Mouse (Mus musculus) intestine, embryonic 14.5 days (tissue): ENCODE results near the gene Ctse. TPM values are rescaled to one million over a fixed set of nuclear protein-coding genes. Genes with fewer than 3 reads are reported as not detected.

Experiments used
- ATAC-seq: fragments of 200-750 bp; cut with Nextera tagmentation; replicated peaks from 2 replicates; pipeline ENCODE4 v1.8.0; 2017; ENCODE audit warnings: low read depth, moderate number of reproducible peaks, moderate TSS enrichment, moderate library complexity; ENCODE audit not compliant: low FRiP score, low TSS enrichment
- DNase-seq: peaks from one replicate; pipeline ENCODE4 v3.0.0-alpha.2; 2018; ENCODE audit warnings: low spot score
- H3K27ac ChIP-seq: fragments of 300-500 bp; sonication (generic); 2 replicates; pipeline ENCODE4 v1.5.1; 2014; ENCODE audit warnings: low read depth, mild to moderate bottlenecking, control low read depth
- H3K27me3 ChIP-seq: fragments of 300-500 bp; sonication (generic); replicated peaks from 2 replicates; pipeline ENCODE4 v1.6.1; 2014; ENCODE audit warnings: low read length, control low read depth; ENCODE audit not compliant: control insufficient read depth, insufficient read depth
- H3K36me3 ChIP-seq: fragments of 300-500 bp; sonication (generic); 2 replicates; pipeline ENCODE4 v1.6.1; 2014; ENCODE audit warnings: low read length, control low read depth; ENCODE audit not compliant: control insufficient read depth, insufficient read depth
- H3K4me1 ChIP-seq: fragments of 300-500 bp; sonication (generic); replicated peaks from 2 replicates; pipeline ENCODE4 v1.6.1; 2014; ENCODE audit warnings: low read length, control low read depth, mixed read lengths; ENCODE audit not compliant: control insufficient read depth, insufficient read depth
- H3K4me2 ChIP-seq: fragments of 300-500 bp; sonication (generic); 2 replicates; pipeline ENCODE4 v1.6.1; 2014; ENCODE audit warnings: low read length
- H3K4me3 ChIP-seq: fragments of 300-500 bp; sonication (generic); 2 replicates; pipeline ENCODE4 v1.5.1; 2014; ENCODE audit warnings: low read depth, low read length, control low read depth, mixed read lengths
- H3K9ac ChIP-seq: fragments of 300-500 bp; sonication (generic); 2 replicates; pipeline ENCODE4 v1.6.1; 2014; ENCODE audit warnings: mild to moderate bottlenecking, low read length
- H3K9me3 ChIP-seq: fragments of 300-500 bp; sonication (generic); 2 replicates; pipeline ENCODE4 v1.6.1; 2016; ENCODE audit warnings: low read length, control low read depth; ENCODE audit not compliant: control insufficient read depth
- WGBS: fragments of 180-500 bp; shearing (Covaris S2); extraction: QIAGEN DNeasy Blood & Tissue Kit; methylation state at CpG from one replicate; pipeline ENCODE4 v1.1.7; 2014; 5-methylcytosine and 5-hydroxymethylcytosine counted together
- polyA plus RNA-seq: library from polyadenylated mRNA; unstranded; fragments of >200 nt; fragmentation: Nextera tagmentation; extraction: Ambion mirVana; gene quantifications from 2 replicates; pipeline ENCODE4 v1.2.1, GENCODE M21; 2014

Gene Ctse
- polyA plus RNA-seq, 1 experiment from 2014 or later: 1.0 TPM

DNA sequence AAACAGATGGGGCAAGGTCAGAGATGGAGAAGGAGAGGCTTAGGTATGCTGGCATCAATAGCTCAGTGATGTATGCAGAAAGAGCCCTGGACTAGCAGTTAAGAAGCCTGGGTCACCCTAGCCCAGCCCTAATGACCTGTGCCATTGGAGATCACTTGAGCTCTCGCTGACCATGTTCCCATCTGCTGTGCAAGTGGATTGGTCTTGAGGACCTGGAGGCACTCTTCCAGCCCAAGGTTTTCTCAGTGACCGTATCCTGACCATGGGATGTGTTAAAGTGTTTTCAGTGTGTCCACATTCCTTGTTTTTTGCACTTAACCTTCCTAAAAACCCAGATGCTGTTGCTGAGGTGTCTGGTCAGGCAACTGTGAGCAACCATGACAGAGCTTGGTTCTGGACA is 22.2 kb downstream of the Ctse start:
- H3K4me1 ChIP-seq: no peaks in the 10 kb centered on the region; the same call in 1 of the 2 replicates
- DNase-seq: no peak
- H3K27me3 ChIP-seq: no peaks in the 10 kb centered on the region
- ATAC-seq: no peak
- H3K27ac ChIP-seq: no peak overlapping the region
- no peaks in the 10 kb centered on the region for H3K36me3 ChIP-seq
- H3K9me3 ChIP-seq: no peaks in the 10 kb centered on the region
- H3K4me3 ChIP-seq: no peak overlapping the region
- no peak overlapping the region for H3K9ac ChIP-seq
- no peak overlapping the region for H3K4me2 ChIP-seq
- 84% methylated on average over 2 of the region's 2 CpGs for WGBS

DNA sequence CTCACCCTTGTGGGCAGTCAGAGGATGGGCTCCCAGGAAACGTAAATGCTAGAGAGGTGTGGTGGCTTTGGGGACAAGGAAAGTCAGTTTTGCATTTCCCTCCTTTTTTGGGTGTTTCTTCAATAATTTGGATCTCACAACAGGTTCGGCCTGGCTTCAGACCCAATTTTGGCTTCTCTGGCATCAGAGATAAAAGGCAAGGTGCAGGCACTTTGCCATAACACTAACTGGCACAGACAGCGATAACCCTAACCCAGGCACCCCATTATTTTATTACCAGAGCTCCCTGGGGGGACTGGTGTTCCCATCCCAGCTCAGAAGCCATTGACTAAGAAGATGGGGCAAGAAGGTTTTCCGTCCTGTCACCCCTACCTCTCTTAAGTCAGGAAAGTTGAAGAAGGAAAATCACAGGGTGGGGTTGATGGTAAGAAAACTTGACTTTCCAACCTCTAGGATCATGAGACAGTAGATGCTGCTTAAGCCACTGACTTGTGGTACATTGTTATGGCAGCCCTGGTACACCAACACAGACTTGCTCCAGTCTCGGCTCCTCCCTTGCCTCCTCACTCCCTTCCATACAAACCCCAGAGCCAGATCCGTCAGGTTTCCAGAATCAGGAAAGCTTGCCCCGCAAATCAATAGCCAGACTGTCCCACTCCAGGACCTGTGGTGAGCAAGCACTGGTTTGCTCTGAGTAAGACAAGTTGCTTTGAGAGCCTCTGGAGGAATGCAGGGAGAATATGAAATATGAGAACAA is 22.8 kb downstream of the Ctse start:
- Histone ChIP-seq H3K9me3 (no peaks in the 10 kb centered on the region), H3K4me2 (no peak overlapping the region), H3K27ac (no peak overlapping the region), H3K36me3 (no peaks in the 10 kb centered on the region), H3K4me1 (no peaks in the 10 kb centered on the region; the same call in 1 of the 2 replicates), H3K9ac (no peak overlapping the region), H3K4me3 (no peak overlapping the region), H3K27me3 (no peaks in the 10 kb centered on the region)
- no peak for DNase-seq
- 75% methylated on average over 7 of the region's 7 CpGs for WGBS
- ATAC-seq: no peak

DNA sequence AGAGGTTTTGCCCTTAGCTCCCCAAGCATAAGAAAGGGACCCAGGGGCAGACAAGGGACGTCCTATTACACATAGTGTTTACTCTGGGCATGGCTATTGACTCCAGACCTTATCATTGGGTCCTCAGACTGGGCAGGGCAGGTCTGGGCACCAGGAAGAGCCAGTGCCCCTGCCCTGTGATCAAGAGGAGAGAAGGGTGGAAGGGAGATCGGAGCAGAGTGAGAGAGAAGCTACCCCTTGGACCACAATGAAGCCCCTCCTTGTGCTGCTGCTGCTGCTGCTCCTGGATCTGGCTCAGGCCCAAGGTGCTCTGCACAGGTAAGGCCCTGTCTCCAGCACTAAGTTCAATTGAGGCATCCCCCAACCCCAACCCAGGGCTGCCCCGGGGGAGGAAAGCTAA is 23.6 kb downstream of the Ctse start:
- H3K9me3 ChIP-seq: no peaks in the 10 kb centered on the region
- no peak overlapping the region for H3K4me2 ChIP-seq
- 58% methylated on average over 3 of the region's 3 CpGs for WGBS
- H3K27ac ChIP-seq: no peak overlapping the region
- H3K4me3 ChIP-seq: no peak overlapping the region
- ATAC-seq: no peak
- no peaks in the 10 kb centered on the region; the same call in 1 of the 2 replicates for H3K4me1 ChIP-seq
- no peak overlapping the region for H3K9ac ChIP-seq
- H3K27me3 ChIP-seq: no peaks in the 10 kb centered on the region
- no peak for DNase-seq
- no peaks in the 10 kb centered on the region for H3K36me3 ChIP-seq

DNA sequence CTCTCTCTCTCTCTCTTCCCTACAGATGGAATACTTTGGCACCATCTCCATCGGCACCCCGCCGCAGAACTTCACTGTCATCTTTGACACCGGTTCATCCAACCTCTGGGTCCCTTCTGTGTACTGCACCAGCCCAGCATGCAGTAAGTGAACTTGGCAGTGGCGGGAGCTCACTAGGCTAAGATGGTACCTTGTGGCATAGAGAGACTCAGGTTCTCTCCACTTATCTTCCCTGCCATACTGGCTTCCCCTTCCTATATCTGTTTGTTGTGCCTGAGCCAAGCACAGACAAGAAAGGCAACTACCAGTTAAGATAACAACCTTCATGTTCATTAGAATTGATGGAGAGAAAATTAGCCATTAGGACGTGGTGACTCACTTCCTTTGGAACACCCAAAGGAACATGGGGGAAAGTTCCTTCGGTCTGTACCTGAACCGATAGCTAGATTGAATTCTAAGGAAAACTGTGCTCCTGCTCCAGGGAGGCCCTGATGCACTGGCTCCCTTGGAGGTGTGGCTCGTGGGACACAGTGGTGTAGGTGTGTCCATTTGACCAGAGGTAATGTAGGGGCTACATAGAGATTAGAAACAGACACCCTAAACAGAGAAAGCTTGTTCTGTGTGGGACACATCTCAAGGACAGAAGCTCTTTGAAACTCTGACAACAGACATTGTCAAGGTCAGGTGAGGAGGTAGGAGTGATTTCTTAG is 25.3 kb downstream of the Ctse start:
- 86% methylated on average over 9 of the region's 9 CpGs for WGBS

DNA sequence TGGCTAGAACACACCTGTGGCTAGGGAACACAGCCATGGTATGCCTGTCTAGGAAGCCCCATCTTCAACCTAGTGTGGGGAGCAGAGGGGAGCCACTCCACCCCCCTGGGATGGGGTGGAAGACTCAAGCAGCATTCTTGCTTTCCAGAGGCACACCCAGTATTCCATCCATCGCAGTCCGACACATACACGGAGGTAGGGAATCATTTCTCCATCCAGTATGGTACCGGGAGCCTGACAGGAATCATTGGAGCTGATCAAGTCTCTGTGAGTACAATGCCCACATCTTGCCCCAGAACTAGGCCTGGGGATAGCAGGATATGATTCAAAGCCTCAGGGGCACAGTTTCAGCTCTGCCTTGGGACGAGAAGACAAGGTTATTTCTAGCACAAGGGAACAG is 26.0 kb downstream of the Ctse start:
- Histone ChIP-seq H3K9ac (no peak overlapping the region), H3K4me2 (no peak overlapping the region), H3K4me1 (no peaks in the 10 kb centered on the region), H3K9me3 (no peaks in the 10 kb centered on the region), H3K4me3 (no peak overlapping the region), H3K27me3 (no peaks in the 10 kb centered on the region), H3K36me3 (no peaks in the 10 kb centered on the region), H3K27ac (no peak overlapping the region)
- no peak for ATAC-seq
- WGBS: 85% methylated on average over 5 of the region's 5 CpGs
- DNase-seq: no peak

More for the DNA sequence above, 25.3 kb downstream of the Ctse start:
- no peaks in the 10 kb centered on the region for H3K4me1 ChIP-seq
- no peak overlapping the region for H3K27ac ChIP-seq
- no peak overlapping the region for H3K9ac ChIP-seq
- no peaks in the 10 kb centered on the region for H3K36me3 ChIP-seq
- no peaks in the 10 kb centered on the region for H3K9me3 ChIP-seq
- no peak overlapping the region for H3K4me3 ChIP-seq
- ATAC-seq (no peak), DNase-seq (no peak)
- no peak overlapping the region for H3K4me2 ChIP-seq
- no peaks in the 10 kb centered on the region for H3K27me3 ChIP-seq

DNA sequence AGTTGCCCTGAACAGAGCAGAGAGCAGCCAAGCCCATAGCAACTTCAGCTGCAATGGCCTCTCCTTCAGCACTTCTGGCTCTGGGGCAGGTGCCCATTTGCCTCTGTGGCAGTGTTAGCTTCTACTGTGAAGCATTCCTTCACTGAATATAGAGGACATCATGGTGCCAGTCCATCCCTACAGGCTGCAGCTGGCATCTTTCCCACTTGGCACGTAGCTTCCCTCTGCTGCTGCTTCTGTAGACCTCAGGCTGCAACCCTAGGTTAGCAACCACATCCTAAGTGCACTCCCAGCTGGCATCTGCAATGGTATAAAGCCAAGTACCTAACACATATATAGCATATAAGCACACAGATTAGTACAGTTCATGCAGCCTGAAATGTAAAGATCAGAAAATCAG is 27.8 kb downstream of the Ctse start:
- 79% methylated on average over 1 of the region's 1 CpGs for WGBS
- no peak for ATAC-seq
- H3K27me3 ChIP-seq: no peaks in the 10 kb centered on the region
- no peaks in the 10 kb centered on the region for H3K4me1 ChIP-seq
- no peak overlapping the region for H3K4me3 ChIP-seq
- no peaks in the 10 kb centered on the region for H3K36me3 ChIP-seq
- H3K9ac ChIP-seq: no peak overlapping the region
- no peak overlapping the region for H3K27ac ChIP-seq
- no peaks in the 10 kb centered on the region for H3K9me3 ChIP-seq
- no peak for DNase-seq
- H3K4me2 ChIP-seq: no peak overlapping the region

DNA sequence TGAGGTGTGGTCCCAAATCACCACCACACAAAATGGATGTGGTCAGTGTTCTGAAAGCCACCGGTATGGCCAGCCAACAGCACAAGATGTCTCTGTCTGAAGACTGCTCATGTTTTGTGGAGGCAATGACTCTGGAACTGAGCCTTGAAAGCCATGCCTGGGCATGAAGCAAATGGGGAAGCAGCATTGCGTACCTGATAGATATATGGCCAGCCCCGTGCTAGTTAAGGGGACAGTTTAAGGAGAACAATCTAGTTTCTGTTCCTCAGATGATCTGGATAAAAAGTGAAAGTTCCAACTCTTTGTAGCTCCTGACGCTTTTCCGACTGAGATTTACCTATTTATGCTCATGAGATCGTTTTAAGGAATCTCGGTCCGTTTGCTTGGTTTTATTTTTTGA is 33.0 kb downstream of the Ctse start:
- WGBS: 86% methylated on average over 8 of the region's 8 CpGs
- ATAC-seq (no peak), DNase-seq (no peak)
- no peaks in the 10 kb centered on the region for H3K27me3 ChIP-seq
- H3K36me3 ChIP-seq: no peaks in the 10 kb centered on the region
- no peak overlapping the region for H3K9ac ChIP-seq
- no peak overlapping the region for H3K4me2 ChIP-seq
- no peak overlapping the region for H3K4me3 ChIP-seq
- H3K27ac ChIP-seq: no peak overlapping the region
- no peaks in the 10 kb centered on the region for H3K4me1 ChIP-seq
- no peaks in the 10 kb centered on the region for H3K9me3 ChIP-seq

DNA sequence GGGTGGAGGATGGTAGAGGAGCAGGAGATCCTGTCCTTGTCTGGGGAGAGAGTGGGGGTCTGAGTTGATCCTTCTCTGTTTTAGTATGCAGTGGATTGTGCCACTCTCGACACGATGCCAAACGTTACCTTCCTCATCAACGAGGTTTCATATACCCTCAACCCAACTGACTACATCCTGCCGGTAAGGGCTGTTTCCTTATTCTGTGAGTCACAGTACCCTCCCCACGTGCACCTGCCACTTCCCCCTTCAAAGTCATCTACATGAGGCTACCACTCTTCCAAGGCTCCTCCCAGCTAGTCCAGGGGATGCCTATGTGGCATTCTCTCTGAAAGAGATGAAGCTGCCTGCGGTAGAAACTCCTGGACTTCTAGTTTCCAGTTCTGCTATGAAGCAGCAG is 34.3 kb downstream of the Ctse start:
- H3K36me3 ChIP-seq: no peaks in the 10 kb centered on the region
- H3K9ac ChIP-seq: no peak overlapping the region
- H3K4me1 ChIP-seq: no peaks in the 10 kb centered on the region
- no peak overlapping the region for H3K4me3 ChIP-seq
- ATAC-seq (no peak), DNase-seq (no peak)
- H3K27me3 ChIP-seq: no peaks in the 10 kb centered on the region
- no peaks in the 10 kb centered on the region for H3K9me3 ChIP-seq
- 81% methylated on average over 7 of the region's 7 CpGs for WGBS
- no peak overlapping the region for H3K27ac ChIP-seq
- H3K4me2 ChIP-seq: no peak overlapping the region

DNA sequence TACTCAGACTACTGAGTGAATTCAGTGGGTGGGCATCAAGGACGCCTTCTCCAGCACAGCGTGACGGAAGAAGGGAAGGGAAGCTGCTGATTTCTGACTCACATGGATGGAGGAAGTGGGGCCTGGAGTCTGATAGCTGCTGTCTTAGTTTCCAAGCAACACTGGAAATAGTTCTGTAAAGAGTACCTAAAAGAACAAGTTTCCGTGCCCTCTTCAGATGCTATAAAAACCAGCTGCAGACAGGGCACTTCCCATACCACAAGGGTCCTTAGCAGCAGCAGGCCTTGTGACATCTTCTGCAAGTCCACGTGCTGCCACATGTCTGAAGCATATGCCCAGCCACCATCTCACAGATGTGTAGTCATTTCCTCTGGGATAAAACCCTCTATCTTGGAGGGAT is 41.5 kb downstream of the Ctse start:
- DNase-seq: no peak
- Histone ChIP-seq H3K9me3 (no peaks in the 10 kb centered on the region), H3K36me3 (no peaks in the 10 kb centered on the region), H3K27me3 (no peaks in the 10 kb centered on the region), H3K9ac (no peak overlapping the region), H3K4me3 (no peak overlapping the region), H3K4me1 (no peaks in the 10 kb centered on the region), H3K4me2 (no peak overlapping the region), H3K27ac (no peak overlapping the region)
- no peak for ATAC-seq
- WGBS: 85% methylated on average over 5 of the region's 5 CpGs
